Mouse (Mus musculus) cortical plate, adult 2 months (tissue): ENCODE results near the gene Prpf8.

ENCODE experiments used
- CTCF ChIP-seq: fragments of 200-500 bp; IDR thresholded peaks from 2 replicates; pipeline ENCODE4 v1.5.1; 2011; ENCODE audit warnings: mild to moderate bottlenecking, control low read depth, low read length; ENCODE audit not compliant: insufficient read depth; ENCODE audit errors: extremely low read depth
- POLR2A ChIP-seq: fragments of 200-500 bp; IDR thresholded peaks from 2 replicates; pipeline ENCODE4 v1.6.1; 2011; ENCODE audit warnings: mild to moderate bottlenecking, low read length, control low read depth; ENCODE audit not compliant: insufficient read depth; ENCODE audit errors: extremely low read depth

DNA sequence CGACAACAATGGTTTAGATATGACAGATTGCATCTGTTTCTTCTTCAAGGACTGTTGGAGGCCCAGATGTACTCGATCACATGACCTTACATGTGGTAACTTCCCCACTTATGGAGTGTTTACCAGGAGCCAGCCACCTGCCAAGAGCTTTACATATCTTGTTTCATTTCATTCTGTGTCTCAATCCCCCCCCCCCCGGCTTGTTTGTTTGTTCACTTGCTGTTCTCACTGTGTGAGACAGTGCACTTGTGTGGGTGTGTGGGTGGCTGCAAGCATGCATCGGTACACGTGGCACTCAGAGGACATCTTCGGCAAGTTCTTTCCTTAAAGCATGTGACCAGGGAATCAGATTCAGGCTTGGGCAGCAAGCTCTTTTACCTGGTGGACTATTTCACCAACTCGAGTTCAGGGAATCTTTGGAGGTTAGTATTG is 30.2 kb upstream of the Prpf8 start:
- TF ChIP-seq CTCF: no peak
- TF ChIP-seq POLR2A: no peak
